Mouse (Mus musculus): Measurements from ENCODE around the gene Gm6525.

Gm6525 gene

GRCm38 (mm10) chr3:84175337-84176315 is 1.7 kb downstream of the Gm6525 start:
- peak; percentile 64 to 81 for DNase-seq

- DNase-seq = no peak
Observed at GRCm38 (mm10) chr3:84177834-84178233, 3.9 kb downstream of the Gm6525 start.

DNA sequence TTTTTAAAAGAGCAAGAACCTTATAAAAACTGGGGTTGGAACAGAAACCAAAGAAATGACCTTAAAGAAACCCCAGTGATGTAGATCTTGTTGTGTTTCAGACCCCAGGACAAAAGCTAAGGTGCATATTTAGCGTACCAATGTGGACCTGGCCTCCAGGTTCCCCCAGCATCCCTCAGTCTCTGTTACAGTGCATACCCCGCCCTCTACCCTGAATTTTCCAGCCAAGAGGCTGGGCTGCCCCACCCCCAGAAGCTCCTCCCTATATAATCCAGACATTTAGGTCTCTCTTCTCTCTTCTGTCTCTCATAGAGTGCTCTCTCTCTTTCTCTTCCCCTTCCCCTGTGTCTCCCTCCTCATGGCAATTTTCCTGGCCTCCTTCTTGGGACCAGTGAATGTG is 6.4 kb downstream of the Gm6525 start:
- no peak for DNase-seq

DNA sequence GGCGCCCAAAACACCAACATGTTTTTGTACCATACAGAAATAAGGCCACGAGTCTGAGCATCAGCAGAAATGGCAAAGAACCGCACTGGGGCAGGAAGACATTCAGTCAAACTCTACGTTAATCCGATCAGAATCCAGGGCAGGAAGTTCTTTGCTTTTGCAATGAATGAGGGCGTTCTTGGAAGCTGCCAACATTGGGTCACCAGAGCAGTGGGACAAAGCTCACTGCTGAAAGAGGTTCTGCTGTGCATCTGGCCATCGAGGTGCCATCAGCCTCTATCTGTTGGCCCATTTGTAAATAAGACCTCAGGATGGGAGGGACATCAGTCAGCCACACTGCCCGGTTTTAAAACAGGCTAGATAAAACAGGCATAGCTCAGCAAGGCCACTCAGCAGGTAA is 7.2 kb downstream of the Gm6525 start:
- DNase-seq = no peak

DNA sequence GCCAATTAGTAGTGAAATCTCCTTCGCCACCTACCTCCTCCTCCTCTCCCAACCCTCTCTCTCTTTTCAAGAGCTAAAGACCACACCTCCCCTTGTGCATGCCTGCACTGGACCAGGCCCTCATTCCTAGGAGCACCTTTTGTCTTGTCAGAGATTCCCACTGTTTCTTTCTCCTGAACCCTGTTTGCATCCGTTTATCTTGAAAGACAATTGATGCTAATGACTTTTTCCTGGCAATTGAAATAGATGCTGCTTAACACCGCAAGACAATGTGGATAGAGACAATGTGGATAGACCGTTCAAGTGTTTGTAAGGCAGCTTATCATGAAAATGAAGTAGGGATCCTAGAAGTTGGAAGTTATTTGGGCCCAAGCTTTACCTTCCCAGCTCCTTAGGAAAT is 7.8 kb downstream of the Gm6525 start:
- no peak for DNase-seq

GRCm38 (mm10) chr3:84189629-84190173 is 15.8 kb downstream of the Gm6525 start:
- peak; percentile 19 to 20 for DNase-seq

DNA sequence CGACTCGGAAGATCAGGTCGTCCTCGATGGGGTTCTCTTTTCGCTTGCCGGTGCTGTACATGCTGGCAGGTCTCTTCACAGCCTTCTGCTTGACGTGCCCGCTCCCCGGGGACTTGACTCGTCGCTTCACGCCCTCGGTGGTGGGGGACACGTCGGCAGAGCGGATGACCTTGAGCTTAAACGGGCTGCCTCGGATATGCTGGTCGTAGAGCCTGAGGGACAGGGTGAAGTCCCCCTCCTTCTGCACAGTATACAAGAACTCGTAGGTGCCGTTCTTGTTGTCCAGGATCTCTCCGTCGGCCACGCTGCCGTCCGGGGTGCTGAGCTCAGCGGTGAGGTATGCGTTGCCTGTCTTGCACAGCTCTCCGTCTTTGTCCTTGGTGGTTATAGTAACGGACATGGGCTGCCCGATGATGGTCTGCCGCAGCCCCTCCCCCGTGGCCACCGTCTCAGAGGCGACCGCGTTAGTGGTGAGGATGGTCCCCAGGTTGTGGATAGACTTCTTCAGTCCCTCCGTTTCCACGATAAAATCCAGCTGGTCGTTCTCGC is 16.7 kb downstream of the Gm6525 start:
- no peak for DNase-seq

DNA sequence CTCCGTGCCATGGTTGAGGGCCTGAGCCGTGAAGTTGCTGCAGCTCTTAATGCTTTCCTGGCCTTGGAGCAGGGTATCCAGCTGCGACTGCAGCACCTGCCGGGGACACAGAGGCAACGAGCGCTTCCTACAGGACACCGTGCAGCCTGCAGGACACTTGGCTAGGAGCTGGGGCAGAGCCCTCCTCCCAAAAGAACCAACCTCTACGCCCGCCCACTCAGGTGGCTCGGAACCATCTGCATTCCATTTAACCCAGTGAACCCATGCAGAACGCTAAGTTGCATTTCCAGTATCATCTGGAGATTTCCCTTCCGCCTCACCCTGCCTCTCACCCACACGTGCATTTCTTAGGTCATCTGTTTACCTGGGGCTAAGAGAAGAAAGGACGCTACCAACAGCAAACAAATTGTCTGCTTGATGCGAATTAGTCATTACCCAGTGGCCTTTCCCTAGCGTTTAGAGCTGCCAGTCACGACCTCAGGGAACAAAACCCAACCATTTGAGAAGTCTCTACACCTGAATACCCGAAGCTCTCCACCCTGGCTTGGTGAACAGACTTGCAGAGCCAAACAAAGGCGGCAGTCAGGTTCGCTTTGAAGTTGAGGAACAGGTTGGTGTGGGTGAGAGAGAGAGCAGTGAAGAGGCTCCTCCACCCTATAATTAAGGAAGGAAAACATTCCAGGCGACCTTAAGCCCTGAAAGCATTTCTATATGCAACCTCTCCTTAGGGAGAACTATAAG is 17.4 kb downstream of the Gm6525 start:
- DNase-seq = no peak

- DNase-seq = no peak
Observed at GRCm38 (mm10) chr3:84193881-84194280, 20.0 kb downstream of the Gm6525 start.

GRCm38 (mm10) chr3:84198229-84198628 is 24.3 kb downstream of the Gm6525 start:
- DNase-seq = no peak

- DNase-seq = no peak
Observed at GRCm38 (mm10) chr3:84199516-84199915, 25.6 kb downstream of the Gm6525 start.

- no peak for DNase-seq
Observed at GRCm38 (mm10) chr3:84200559-84201420, 26.9 kb downstream of the Gm6525 start.

GRCm38 (mm10) chr3:84204640-84205039 is 30.7 kb downstream of the Gm6525 start:
- DNase-seq = no peak

DNA sequence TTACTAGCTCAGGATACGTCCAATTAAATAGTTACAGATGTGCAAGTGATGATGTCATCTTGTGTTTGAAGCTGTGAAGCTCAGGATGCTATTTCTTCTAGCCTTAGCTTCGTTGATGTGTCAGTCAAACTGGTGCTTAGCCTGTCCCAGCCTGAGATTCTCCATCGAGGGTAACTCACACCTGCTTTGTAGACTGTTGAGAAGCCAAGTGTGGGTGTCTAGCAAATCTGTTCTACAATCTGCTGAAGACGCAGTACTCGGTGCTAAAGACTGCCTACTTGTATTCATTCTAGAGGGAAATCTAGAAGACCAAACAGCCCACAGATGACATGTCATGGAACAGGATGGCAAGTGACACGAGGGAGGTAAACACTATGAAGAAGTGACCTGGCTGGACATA is 31.7 kb downstream of the Gm6525 start:
- DNase-seq = no peak

DNA sequence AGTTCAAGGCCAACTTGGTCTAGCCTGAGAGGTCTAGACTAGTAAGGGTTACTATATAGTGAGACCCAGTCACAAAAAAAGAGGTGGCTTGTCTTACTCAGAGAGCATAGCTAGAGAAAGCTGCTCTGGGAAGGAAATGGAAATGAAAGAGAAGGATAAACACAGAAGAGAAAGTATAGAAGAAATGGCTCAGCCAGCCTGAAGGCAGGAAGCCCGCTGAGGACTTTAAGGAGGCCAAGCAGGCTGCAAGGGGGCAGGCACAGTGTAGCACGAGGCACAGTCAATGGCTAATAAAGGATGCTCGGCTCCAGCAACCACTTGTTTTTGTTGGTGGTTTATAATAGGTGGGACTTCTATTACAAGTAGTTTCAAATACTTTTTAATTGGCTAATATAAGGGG is 32.2 kb downstream of the Gm6525 start:
- DNase-seq = no peak

- DNase-seq = no peak
Observed at GRCm38 (mm10) chr3:84207366-84207765, 33.5 kb downstream of the Gm6525 start.

DNA sequence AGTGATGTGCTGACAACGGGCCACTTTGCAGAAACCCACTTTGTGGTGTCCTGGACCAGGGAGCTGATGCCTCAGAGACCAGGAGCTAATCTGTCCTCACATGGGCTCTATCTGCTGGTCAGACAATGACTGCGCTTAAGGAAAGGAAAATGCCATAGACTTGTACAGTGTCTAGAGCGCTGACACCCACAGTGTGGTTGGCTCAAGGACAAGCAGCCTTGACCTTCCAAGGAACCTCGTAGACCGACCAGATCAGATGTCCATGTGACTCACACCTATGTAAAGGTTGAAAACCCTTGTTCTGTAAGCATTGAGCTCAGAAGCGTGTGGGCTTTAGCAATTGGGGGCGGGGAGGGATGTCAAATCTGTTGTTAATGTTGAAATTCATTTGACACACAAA is 34.6 kb downstream of the Gm6525 start:
- DNase-seq = no peak

GRCm38 (mm10) chr3:84208917-84209513 is 35.1 kb downstream of the Gm6525 start:
- no peak for DNase-seq

GRCm38 (mm10) chr3:84211340-84211875 is 37.5 kb downstream of the Gm6525 start:
- DNase-seq = no peak

GRCm38 (mm10) chr3:84214501-84214900 is 40.6 kb downstream of the Gm6525 start:
- peak; percentile 94 for DNase-seq

DNA sequence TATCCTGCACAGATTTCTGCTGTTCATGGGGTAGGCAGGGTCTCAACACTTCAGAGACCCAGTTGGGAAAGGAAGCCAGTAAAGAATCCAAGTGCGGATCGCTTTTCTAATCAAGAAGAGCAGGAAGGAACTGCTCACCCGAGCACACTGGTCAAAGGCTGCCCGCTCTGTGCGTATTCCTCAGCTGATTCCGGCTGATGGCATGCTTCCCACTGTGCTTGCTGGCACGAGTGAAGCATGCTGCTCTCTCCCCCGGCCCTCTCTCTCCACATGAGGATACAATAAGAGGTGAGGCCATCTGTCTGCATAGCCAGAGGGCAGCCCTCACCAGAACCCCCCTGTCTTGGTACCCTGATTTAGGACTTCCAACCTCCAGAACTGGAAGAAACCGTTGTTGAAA is 41.3 kb downstream of the Gm6525 start:
- peak; percentile 77 to 79 for DNase-seq

Measured in kidney, adult 8-10 months (tissue).